Mouse (Mus musculus) midbrain, embryonic 10.5 days (tissue): ENCODE data around the gene Itsn2. TPM values are rescaled to one million over a fixed set of nuclear protein-coding genes. Genes with fewer than 3 reads are reported as not detected.
"Not testable (repeated sequence)": the region's sequence is repeated elsewhere in the genome, so short reads cannot be mapped to it uniquely, and the experiment has no call there.

Source experiments
- DNase-seq: peaks from one replicate; pipeline ENCODE4 v3.0.0-alpha.2; 2017; ENCODE audit warnings: low spot score
- H3K27ac ChIP-seq: fragments of 300-500 bp; sonication (generic); replicated peaks from 2 replicates; pipeline ENCODE4 v1.5.1; 2016; ENCODE audit warnings: mild to moderate bottlenecking
- H3K27me3 ChIP-seq: fragments of 300-500 bp; sonication (generic); 2 replicates; pipeline ENCODE4 v1.6.1; 2016; ENCODE audit warnings: low read depth, mild to moderate bottlenecking; ENCODE audit not compliant: poor library complexity, severe bottlenecking
- H3K36me3 ChIP-seq: fragments of 300-500 bp; sonication (generic); 2 replicates; pipeline ENCODE4 v1.6.1; 2016; ENCODE audit warnings: mild to moderate bottlenecking, moderate library complexity
- H3K4me1 ChIP-seq: fragments of 300-500 bp; sonication (generic); 2 replicates; pipeline ENCODE4 v1.6.1; 2016
- H3K4me3 ChIP-seq: fragments of 300-500 bp; sonication (generic); 2 replicates; pipeline ENCODE4 v1.5.1; 2016; ENCODE audit warnings: mild to moderate bottlenecking, moderate library complexity
- H3K9me3 ChIP-seq: fragments of 300-500 bp; sonication (generic); replicated peaks from 2 replicates; pipeline ENCODE4 v1.6.1; 2016; ENCODE audit warnings: mild to moderate bottlenecking
- WGBS: fragments of 180-500 bp; shearing (Covaris S2); methylation state at CpG from one replicate; pipeline ENCODE4 v1.1.7; 2016; 5-methylcytosine and 5-hydroxymethylcytosine counted together
- polyA plus RNA-seq: library from polyadenylated mRNA; unstranded; fragments of >200 nt; fragmentation: Nextera tagmentation; extraction: Ambion mirVana; gene quantifications from 2 replicates; pipeline ENCODE4 v1.2.1, GENCODE M21; 2016

Itsn2 gene
- polyA plus RNA-seq, 1 experiment from 2014 or later = 13.3 TPM

GRCm38 (mm10) chr12:4694534-4694933, 102.1 kb downstream of the Itsn2 start:
- Histone ChIP-seq H3K36me3 (peaks cover 3% of the 10 kb centered on the region; the same call in 1 of the 2 replicates), H3K9me3 (no peaks in the 10 kb centered on the region), H3K4me3 (no peak overlapping the region), H3K27ac (no peak overlapping the region), H3K4me1 (peaks cover 4% of the 10 kb centered on the region), H3K27me3 (no peaks in the 10 kb centered on the region)
- DNase-seq = no peak
- WGBS = 90% methylated on average over 1 of the region's 1 CpGs

- H3K27me3 ChIP-seq, H3K4me3 ChIP-seq, H3K9me3 ChIP-seq, H3K27ac ChIP-seq, H3K4me1 ChIP-seq: not testable (repeated sequence)
- peak; percentile 6 for DNase-seq
- WGBS = 75% methylated on average over 6 of the region's 6 CpGs
- H3K36me3 ChIP-seq = peaks cover 15% of the 10 kb centered on the region
Observed at GRCm38 (mm10) chr12:4705626-4706025, 113.2 kb downstream of the Itsn2 start.

GRCm38 (mm10) chr12:4706175-4706574, 113.7 kb downstream of the Itsn2 start:
- no peaks in the 10 kb centered on the region for H3K4me1 ChIP-seq
- no peaks in the 10 kb centered on the region for H3K27me3 ChIP-seq
- H3K9me3 ChIP-seq = no peaks in the 10 kb centered on the region
- H3K4me3 ChIP-seq = no peak overlapping the region
- no peak overlapping the region for H3K27ac ChIP-seq
- DNase-seq = peak; percentile 9
- peaks cover 15% of the 10 kb centered on the region for H3K36me3 ChIP-seq
- WGBS = 97% methylated on average over 5 of the region's 5 CpGs

GRCm38 (mm10) chr12:4706901-4707300, 114.5 kb downstream of the Itsn2 start:
- DNase-seq = peak; percentile 9
- Histone ChIP-seq H3K4me3 (no peak overlapping the region), H3K36me3 (peaks cover 15% of the 10 kb centered on the region), H3K4me1 (no peaks in the 10 kb centered on the region), H3K27me3 (no peaks in the 10 kb centered on the region), H3K27ac (no peak overlapping the region), H3K9me3 (no peaks in the 10 kb centered on the region)
- 91% methylated on average over 10 of the region's 10 CpGs for WGBS

- peak; percentile 7 for DNase-seq
- Histone ChIP-seq H3K4me1 (no peaks in the 10 kb centered on the region), H3K27me3 (no peaks in the 10 kb centered on the region), H3K9me3 (no peaks in the 10 kb centered on the region), H3K27ac (no peak overlapping the region), H3K36me3 (peaks cover 15% of the 10 kb centered on the region), H3K4me3 (no peak overlapping the region)
- WGBS = 92% methylated on average over 14 of the region's 14 CpGs
Observed at GRCm38 (mm10) chr12:4707488-4708017, 115.1 kb downstream of the Itsn2 start.

- WGBS = 87% methylated on average over 4 of the region's 4 CpGs
- H3K27me3 ChIP-seq = no peaks in the 10 kb centered on the region
- H3K4me3 ChIP-seq = no peak overlapping the region
- peak; percentile 7 for DNase-seq
- H3K27ac ChIP-seq = no peak overlapping the region
- H3K4me1 ChIP-seq = no peaks in the 10 kb centered on the region
- peaks cover 15% of the 10 kb centered on the region for H3K36me3 ChIP-seq
- H3K9me3 ChIP-seq = no peaks in the 10 kb centered on the region
Observed at GRCm38 (mm10) chr12:4708296-4708695, 115.9 kb downstream of the Itsn2 start.

GRCm38 (mm10) chr12:4708881-4709604, 116.6 kb downstream of the Itsn2 start:
- no peak overlapping the region for H3K4me3 ChIP-seq
- no peaks in the 10 kb centered on the region for H3K27me3 ChIP-seq
- peaks cover 15% of the 10 kb centered on the region for H3K36me3 ChIP-seq
- no peaks in the 10 kb centered on the region for H3K4me1 ChIP-seq
- no peak overlapping the region for H3K27ac ChIP-seq
- WGBS = 86% methylated on average over 8 of the region's 8 CpGs
- DNase-seq = peak; percentile 12
- no peaks in the 10 kb centered on the region for H3K9me3 ChIP-seq

- Histone ChIP-seq H3K4me3 (no peak overlapping the region), H3K27me3 (no peaks in the 10 kb centered on the region), H3K36me3 (peaks cover 15% of the 10 kb centered on the region), H3K27ac (no peak overlapping the region), H3K4me1 (no peaks in the 10 kb centered on the region), H3K9me3 (no peaks in the 10 kb centered on the region)
- DNase-seq = peak; percentile 9
- WGBS = 87% methylated on average over 7 of the region's 7 CpGs
Observed at GRCm38 (mm10) chr12:4709926-4710325, 117.5 kb downstream of the Itsn2 start.

- DNase-seq = no peak
- peaks cover 2% of the 10 kb centered on the region for H3K36me3 ChIP-seq
- no peaks in the 10 kb centered on the region for H3K9me3 ChIP-seq
- H3K27me3 ChIP-seq = no peaks in the 10 kb centered on the region
- no peaks in the 10 kb centered on the region for H3K4me1 ChIP-seq
- H3K4me3 ChIP-seq = no peak overlapping the region
- H3K27ac ChIP-seq = no peak overlapping the region
- WGBS = 90% methylated on average over 4 of the region's 4 CpGs
Observed at GRCm38 (mm10) chr12:4713361-4713760, 120.9 kb downstream of the Itsn2 start.

GRCm38 (mm10) chr12:4715606-4716005, 123.2 kb downstream of the Itsn2 start:
- no peak overlapping the region for H3K4me3 ChIP-seq
- no peak for DNase-seq
- no peaks in the 10 kb centered on the region for H3K4me1 ChIP-seq
- H3K9me3 ChIP-seq = no peaks in the 10 kb centered on the region
- H3K36me3 ChIP-seq = no peaks in the 10 kb centered on the region; the same call in 1 of the 2 replicates
- no peaks in the 10 kb centered on the region for H3K27me3 ChIP-seq
- 87% methylated on average over 10 of the region's 10 CpGs for WGBS
- no peak overlapping the region for H3K27ac ChIP-seq

- DNase-seq = no peak
- no peak overlapping the region for H3K4me3 ChIP-seq
- no peaks in the 10 kb centered on the region; the same call in 1 of the 2 replicates for H3K36me3 ChIP-seq
- 6% methylated on average over 7 of the region's 7 CpGs for WGBS
- no peaks in the 10 kb centered on the region for H3K9me3 ChIP-seq
- H3K27me3 ChIP-seq = no peaks in the 10 kb centered on the region
- H3K27ac ChIP-seq = no peak overlapping the region
- no peaks in the 10 kb centered on the region for H3K4me1 ChIP-seq
Observed at GRCm38 (mm10) chr12:4717417-4717816, 125.0 kb downstream of the Itsn2 start.

- Histone ChIP-seq H3K4me3 (no peak overlapping the region), H3K9me3 (no peaks in the 10 kb centered on the region), H3K27ac (no peak overlapping the region), H3K4me1 (no peaks in the 10 kb centered on the region), H3K27me3 (no peaks in the 10 kb centered on the region), H3K36me3 (no peaks in the 10 kb centered on the region)
- DNase-seq = no peak
- WGBS = 86% methylated on average over 13 of the region's 13 CpGs
Observed at GRCm38 (mm10) chr12:4719066-4719761, 126.8 kb downstream of the Itsn2 start.
